20 mouse cellular contexts compared by ENCODE assay signal in genomic region chr5:111268852-111269251, GRCm38 (mm10).
DNase-seq lines count a peak whose midpoint lies in the region; ATAC-seq and TF ChIP-seq lines count a peak whose summit lies in the region.
"Had no signal": no experiment of that assay in that cellular context is flagged by ENCODE, and none has a peak within 500 bp of the region (broad histone marks: within the 10 kb centered on the region; RNA-seq: fewer than 3 reads in every experiment).

No protein-coding gene starts in this region.

- H3K4me1 ChIP-seq in forebrain, embryonic 12.5 days = peaks cover 13% of the 10 kb centered on the region
- peaks cover 31% of the 10 kb centered on the region for H3K4me1 ChIP-seq in forebrain, embryonic 10.5 days
- peaks cover 46% of the 10 kb centered on the region for H3K4me1 ChIP-seq in heart, adult 2 months (ENCODE audit: control insufficient read depth, insufficient read depth, low read length)
- peaks cover 3% of the 10 kb centered on the region for H3K4me1 ChIP-seq in midbrain, embryonic 16.5 days (ENCODE audit: control insufficient read depth, insufficient read depth, low read length)
- H3K4me1 ChIP-seq in midbrain, embryonic 15.5 days = peaks cover 23% of the 10 kb centered on the region
- H3K4me1 ChIP-seq in forebrain, embryonic 15.5 days = peaks cover 45% of the 10 kb centered on the region

- H3K79me2 ChIP-seq in heart, adult 2 months (replicated peaks; ENCODE audit: control insufficient read depth, insufficient read depth, low read length) = no peaks in the 10 kb centered on the region

- TF ChIP-seq EP300 in heart, adult 2 months (IDR thresholded peaks at IDR 0.05; ENCODE audit: insufficient read depth, low read depth, low read length) = no peak

- no peak overlapping the region for H3K4me3 ChIP-seq in forebrain, embryonic 12.5 days (replicated peaks)
- no peak overlapping the region for H3K4me3 ChIP-seq in forebrain, embryonic 10.5 days
- no peak overlapping the region for H3K4me3 ChIP-seq in heart, adult 2 months
- no peak overlapping the region for H3K4me3 ChIP-seq in midbrain, embryonic 16.5 days (ENCODE audit: low read depth, low read length)
- no peak overlapping the region for H3K4me3 ChIP-seq in midbrain, embryonic 15.5 days
- no peak overlapping the region for H3K4me3 ChIP-seq in forebrain, embryonic 15.5 days
- H3K4me3 ChIP-seq: embryonic facial prominence, embryonic 15.5 days; erythroblast, embryonic 14.5 days; heart, embryonic 10.5 days; heart, embryonic 15.5 days; hindbrain, embryonic 15.5 days had no signal

- H3K9me3 ChIP-seq in forebrain, embryonic 12.5 days = peaks cover 7% of the 10 kb centered on the region; the same call in 1 of the 2 replicates
- peaks cover 11% of the 10 kb centered on the region for H3K9me3 ChIP-seq in forebrain, embryonic 10.5 days
- H3K9me3 ChIP-seq in midbrain, embryonic 16.5 days (replicated peaks; ENCODE audit: control insufficient read depth, low read length, poor library complexity, severe bottlenecking) = no peaks in the 10 kb centered on the region
- no peaks in the 10 kb centered on the region for H3K9me3 ChIP-seq in midbrain, embryonic 15.5 days
- H3K9me3 ChIP-seq in forebrain, embryonic 15.5 days = no peaks in the 10 kb centered on the region
- H3K9me3 ChIP-seq: embryonic facial prominence, embryonic 15.5 days; G1E; heart, embryonic 15.5 days; hindbrain, embryonic 15.5 days had no signal

- no peak overlapping the region for H3K27ac ChIP-seq in forebrain, embryonic 12.5 days
- H3K27ac ChIP-seq in forebrain, embryonic 10.5 days = no peak overlapping the region
- peak overlapping the region; percentile 43 for H3K27ac ChIP-seq in heart, adult 2 months
- H3K27ac ChIP-seq in midbrain, embryonic 16.5 days (ENCODE audit: low read length) = no peak overlapping the region
- H3K27ac ChIP-seq in midbrain, embryonic 15.5 days = no peak overlapping the region
- peak overlapping the region; percentile 89 for H3K27ac ChIP-seq in forebrain, embryonic 15.5 days (replicated peaks)
- H3K27ac ChIP-seq: embryonic facial prominence, embryonic 15.5 days; heart, embryonic 10.5 days; heart, embryonic 15.5 days; hindbrain, embryonic 15.5 days had no signal

- 23% methylated on average over 2 of the region's 2 CpGs for WGBS in forebrain, embryonic 12.5 days
- 20% methylated on average over 2 of the region's 2 CpGs for WGBS in forebrain, embryonic 10.5 days
- 42% methylated on average over 2 of the region's 2 CpGs for WGBS in heart, adult 2 months
- WGBS in midbrain, embryonic 16.5 days = 19% methylated on average over 2 of the region's 2 CpGs
- 19% methylated on average over 2 of the region's 2 CpGs for WGBS in midbrain, embryonic 15.5 days
- 23% methylated on average over 2 of the region's 2 CpGs for WGBS in forebrain, embryonic 15.5 days

- no peak for TF ChIP-seq CTCF in heart, adult 2 months (IDR thresholded peaks at IDR 0.05)

- no peaks in the 10 kb centered on the region; the same call in 1 of the 2 replicates for H3K27me3 ChIP-seq in forebrain, embryonic 12.5 days
- H3K27me3 ChIP-seq in forebrain, embryonic 10.5 days (ENCODE audit: poor library complexity, severe bottlenecking) = peaks cover 10% of the 10 kb centered on the region; the same call in 1 of the 2 replicates
- H3K27me3 ChIP-seq in heart, adult 2 months (ENCODE audit: control insufficient read depth, insufficient read depth, low read length) = no peaks in the 10 kb centered on the region
- no peaks in the 10 kb centered on the region for H3K27me3 ChIP-seq in midbrain, embryonic 16.5 days (ENCODE audit: control insufficient read depth, insufficient read depth, low read depth, low read length)
- H3K27me3 ChIP-seq in midbrain, embryonic 15.5 days (replicated peaks) = no peaks in the 10 kb centered on the region
- H3K27me3 ChIP-seq in forebrain, embryonic 15.5 days = no peaks in the 10 kb centered on the region
- H3K27me3 ChIP-seq: embryonic facial prominence, embryonic 15.5 days; heart, embryonic 15.5 days; hindbrain, embryonic 15.5 days had no signal

- DNase-seq in forebrain, embryonic 10.5 days (ENCODE audit: extremely low spot score, low spot score) = no peak
- DNase-seq in heart, adult 2 months = no peak
- DNase-seq in heart, postnatal 36 days = no peak
- no peak for DNase-seq in right cerebral cortex, postnatal 36 days (ENCODE audit: low spot score in 2 of 2)
- DNase-seq: adrenal gland, adult 8-10 months; adrenal gland, postnatal 36 days; cerebellum, adult 11 months; cerebellum, adult 8-10 months; cerebellum, postnatal 14 days; embryo, embryonic 11 days had no signal

- ATAC-seq in forebrain, embryonic 12.5 days (ENCODE audit: low FRiP score) = no peak
- no peak for ATAC-seq in midbrain, embryonic 16.5 days
- no peak for ATAC-seq in midbrain, embryonic 15.5 days (replicated peaks)
- ATAC-seq in forebrain, embryonic 15.5 days (replicated peaks) = no peak

- peak overlapping the region; percentile 17; the same call in 1 of the 2 replicates for H3K9ac ChIP-seq in forebrain, embryonic 12.5 days
- no peak overlapping the region for H3K9ac ChIP-seq in heart, adult 2 months (ENCODE audit: low read depth, low read length)
- 0 out of 2 replicates have a peak overlapping the region, but pooled peaks have one; percentile 11 for H3K9ac ChIP-seq in midbrain, embryonic 16.5 days (ENCODE audit: low read depth, low read length)
- H3K9ac ChIP-seq in midbrain, embryonic 15.5 days = no peak overlapping the region
- no peak overlapping the region; the same call in 1 of the 2 replicates for H3K9ac ChIP-seq in forebrain, embryonic 15.5 days (replicated peaks)
- H3K9ac ChIP-seq: embryonic facial prominence, embryonic 15.5 days; heart, embryonic 15.5 days; hindbrain, embryonic 15.5 days had no signal

- H3K36me3 ChIP-seq in forebrain, embryonic 12.5 days (replicated peaks) = peaks cover 28% of the 10 kb centered on the region
- H3K36me3 ChIP-seq in forebrain, embryonic 10.5 days (replicated peaks) = peaks cover 17% of the 10 kb centered on the region
- H3K36me3 ChIP-seq in heart, adult 2 months (ENCODE audit: control insufficient read depth, insufficient read depth, low read length) = no peaks in the 10 kb centered on the region
- peaks cover 8% of the 10 kb centered on the region; the same call in 1 of the 2 replicates for H3K36me3 ChIP-seq in midbrain, embryonic 16.5 days (ENCODE audit: control insufficient read depth, insufficient read depth, low read length)
- H3K36me3 ChIP-seq in midbrain, embryonic 15.5 days (replicated peaks) = peaks cover 8% of the 10 kb centered on the region; the same call in 1 of the 2 replicates
- H3K36me3 ChIP-seq in forebrain, embryonic 15.5 days = peaks cover 9% of the 10 kb centered on the region; the same call in 1 of the 2 replicates
- H3K36me3 ChIP-seq: G1E had no signal

- no peak for TF ChIP-seq POLR2A in heart, adult 2 months (IDR thresholded peaks at IDR 0.05; ENCODE audit: insufficient read depth, low read depth, low read length)

- intact Hi-C loops in heart, adult 2 months (cut with DNase I) = loop anchor here (2.0 to 5.0 kb wide), 3 partner anchors 157 to 482 kb away; no protein-coding TSS in a partner anchor
- intact Hi-C loops in heart, postnatal 36 days (cut with DNase I) = loop anchor here (1.0 to 10.0 kb wide), 4 partner anchors 61 to 624 kb away; partner anchors contain the start of gene Pus1

- H3K4me2 ChIP-seq in forebrain, embryonic 12.5 days = no peak overlapping the region
- H3K4me2 ChIP-seq in midbrain, embryonic 16.5 days (ENCODE audit: low read length) = no peak overlapping the region
- no peak overlapping the region for H3K4me2 ChIP-seq in midbrain, embryonic 15.5 days
- no peak overlapping the region for H3K4me2 ChIP-seq in forebrain, embryonic 15.5 days (replicated peaks)
- H3K4me2 ChIP-seq: embryonic facial prominence, embryonic 15.5 days; heart, embryonic 15.5 days; hindbrain, embryonic 15.5 days had no signal

Comparison
In these comparisons a context has a peak if more than half of its experiments do, and no peak if none do; other contexts are left out.
1. H3K27ac ChIP-seq: peak in heart, adult 2 months (single experiment) and forebrain, embryonic 15.5 days (single experiment); none in forebrain, embryonic 12.5 days (single experiment), forebrain, embryonic 10.5 days (single experiment), midbrain, embryonic 16.5 days (single experiment) and midbrain, embryonic 15.5 days (single experiment).
2. H3K9ac ChIP-seq: peak in forebrain, embryonic 12.5 days (single experiment) and midbrain, embryonic 16.5 days (single experiment); none in heart, adult 2 months (single experiment), midbrain, embryonic 15.5 days (single experiment) and forebrain, embryonic 15.5 days (single experiment).